Mouse (Mus musculus) cortical plate, adult 2 months (tissue): ENCODE measurements around the gene BC049762. TPM values are rescaled to one million over a fixed set of nuclear protein-coding genes. Genes with fewer than 3 reads are reported as not detected.

Experiments used
- H3K27ac ChIP-seq: fragments of 200-500 bp; 2 replicates; pipeline ENCODE4 v1.5.1; 2012; ENCODE audit warnings: low read length, control low read depth, inconsistent platforms; ENCODE audit not compliant: insufficient read depth
- H3K4me1 ChIP-seq: fragments of 200-500 bp; 2 replicates; pipeline ENCODE4 v1.6.1; 2011; ENCODE audit warnings: low read length; ENCODE audit not compliant: control insufficient read depth, insufficient read depth
- H3K4me3 ChIP-seq: fragments of 200-500 bp; 2 replicates; pipeline ENCODE4 v1.5.1; 2011; ENCODE audit warnings: mild to moderate bottlenecking, low read length, control low read depth; ENCODE audit not compliant: insufficient read depth
- CTCF ChIP-seq: fragments of 200-500 bp; IDR thresholded peaks from 2 replicates; pipeline ENCODE4 v1.5.1; 2011; ENCODE audit warnings: mild to moderate bottlenecking, control low read depth, low read length; ENCODE audit not compliant: insufficient read depth; ENCODE audit errors: extremely low read depth
- POLR2A ChIP-seq: fragments of 200-500 bp; IDR thresholded peaks from 2 replicates; pipeline ENCODE4 v1.6.1; 2011; ENCODE audit warnings: mild to moderate bottlenecking, low read length, control low read depth; ENCODE audit not compliant: insufficient read depth; ENCODE audit errors: extremely low read depth
- polyA plus RNA-seq: library from polyadenylated mRNA; depleted of rRNA; stranded (reverse); fragments of >200 nt; gene quantifications from 2 replicates; pipeline ENCODE4 v1.2.3, GENCODE M21; 2012

Gene BC049762
- polyA plus RNA-seq, 1 experiment = not detected

DNA sequence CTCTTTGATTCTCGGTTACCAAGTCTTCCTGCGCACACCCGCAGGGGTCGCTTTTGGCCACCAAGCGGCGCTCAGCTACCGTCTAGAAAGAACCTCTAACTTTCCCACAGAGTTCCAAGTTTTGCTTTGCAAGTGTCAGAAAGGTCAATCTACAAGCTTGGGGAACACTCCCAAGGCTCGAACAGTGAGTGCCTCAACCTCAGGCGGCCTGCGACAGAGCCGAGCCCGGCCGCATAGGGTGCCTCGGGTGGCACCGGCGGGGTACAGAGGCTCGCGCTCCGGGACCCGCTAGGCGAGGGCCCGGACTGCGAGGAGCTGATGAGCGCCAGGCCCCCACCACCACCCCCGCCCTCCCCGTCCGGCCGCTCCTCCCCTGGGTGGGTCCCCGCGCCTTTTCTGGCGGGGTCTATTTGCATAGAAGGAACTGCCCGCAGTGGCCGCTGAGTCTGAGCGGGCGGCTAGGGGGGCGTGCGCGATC, 26.8 kb upstream of the BC049762 start, which contains the start of gene Col23a1:
Gene Col23a1, plus strand, starts transcription at position 357 of the 478 bp plus-strand sequence.
- H3K27ac ChIP-seq = no peak within 1 kb of the TSS
- H3K4me1 ChIP-seq = no peaks in the 10 kb centered on the region
- peak within 1 kb of the TSS; percentile 3 for H3K4me3 ChIP-seq
- TF ChIP-seq CTCF (peak; percentile 78), POLR2A (no peak)

- Histone ChIP-seq H3K4me1 (peaks cover 3% of the 10 kb centered on the region), H3K4me3 (no peak overlapping the region), H3K27ac (no peak overlapping the region)
- TF ChIP-seq POLR2A (no peak), CTCF (no peak)
Measured at GRCm38 (mm10) chr11:51274418-51274817, 11.6 kb upstream of the BC049762 start.

DNA sequence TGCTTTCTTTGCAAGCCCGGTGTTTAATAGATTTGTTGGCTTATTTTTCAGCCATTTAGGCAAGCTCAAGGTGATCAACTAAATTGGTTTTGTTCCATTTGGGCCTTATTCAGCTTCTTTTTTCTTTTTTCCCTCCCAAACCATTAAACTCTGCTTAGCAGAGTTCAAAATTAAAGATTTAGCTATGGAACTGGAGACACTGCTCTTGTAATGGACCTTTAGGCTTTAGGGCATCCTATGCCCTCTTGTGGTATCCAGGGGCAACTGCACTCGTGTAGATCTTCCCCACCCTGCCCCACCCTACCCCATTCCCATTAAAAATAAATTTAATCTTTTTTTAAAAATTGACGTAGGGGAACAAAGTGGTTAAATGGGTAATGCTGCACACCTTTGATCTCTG, 2.5 kb upstream of the BC049762 start:
- Histone ChIP-seq H3K4me3 (peak overlapping the region; percentile 62; the same call in 1 of the 2 replicates), H3K27ac (no peak overlapping the region), H3K4me1 (peaks cover 8% of the 10 kb centered on the region)
- TF ChIP-seq CTCF = peak; percentile 50; the same call in 1 of the 2 replicates
- no peak for TF ChIP-seq POLR2A

- Histone ChIP-seq H3K4me1 (peaks cover 8% of the 10 kb centered on the region; the same call in 1 of the 2 replicates), H3K27ac (no peak overlapping the region), H3K4me3 (peak overlapping the region; percentile 62)
- TF ChIP-seq POLR2A (no peak), CTCF (no peak)
Measured at GRCm38 (mm10) chr11:51264352-51264751, 1.5 kb upstream of the BC049762 start.

- no peak for TF ChIP-seq CTCF
- no peak for TF ChIP-seq POLR2A
- H3K4me3 ChIP-seq = peak overlapping the region; percentile 62
- H3K27ac ChIP-seq = peak overlapping the region; percentile 93
- H3K4me1 ChIP-seq = peaks cover 8% of the 10 kb centered on the region; the same call in 1 of the 2 replicates
Measured at GRCm38 (mm10) chr11:51263286-51263831, 513 bp upstream of the BC049762 start.

- no peak for TF ChIP-seq POLR2A
- no peak for TF ChIP-seq CTCF
- Histone ChIP-seq H3K27ac (peak within 1 kb of the TSS; percentile 2; the same call in 1 of the 2 replicates), H3K4me1 (peaks cover 8% of the 10 kb centered on the region; the same call in 1 of the 2 replicates)
Measured at GRCm38 (mm10) chr11:51261680-51262219, 1.1 kb downstream of the BC049762 start, which contains the start of gene Clk4. Clk4 (plus strand) TSS chr11:51261730.

DNA sequence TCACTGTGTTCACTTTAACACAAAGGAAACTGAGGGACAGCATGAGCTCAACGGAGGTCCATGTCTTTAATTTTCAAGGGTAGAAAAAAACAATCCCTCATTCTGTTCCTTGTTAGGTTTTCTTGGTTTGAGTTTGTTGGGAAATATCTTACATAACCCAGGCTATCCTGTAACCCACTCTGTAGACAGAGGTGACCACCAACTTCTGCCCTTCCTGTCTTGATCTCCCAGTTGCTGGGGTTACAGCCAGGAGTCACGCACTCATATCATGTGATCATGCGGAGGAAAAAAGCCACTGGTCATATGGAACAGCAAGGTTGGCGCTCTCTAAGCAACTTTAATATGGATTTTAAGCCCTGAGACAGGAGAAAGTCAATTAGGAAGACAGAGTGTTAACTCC, 5.8 kb downstream of the BC049762 start:
- no peak overlapping the region for H3K4me3 ChIP-seq
- H3K27ac ChIP-seq = no peak overlapping the region
- no peak for TF ChIP-seq POLR2A
- no peak for TF ChIP-seq CTCF
- no peaks in the 10 kb centered on the region for H3K4me1 ChIP-seq

More at GRCm38 (mm10) chr11:51261680-51262219, 1.1 kb downstream of the BC049762 start, which contains the start of gene Clk4:
- H3K4me3 ChIP-seq = peak within 1 kb of the TSS; percentile 62

GRCm38 (mm10) chr11:51242897-51243296, 19.9 kb downstream of the BC049762 start:
- no peak overlapping the region for H3K27ac ChIP-seq
- TF ChIP-seq POLR2A = no peak
- TF ChIP-seq CTCF = no peak
- H3K4me3 ChIP-seq = no peak overlapping the region
- H3K4me1 ChIP-seq = no peaks in the 10 kb centered on the region

DNA sequence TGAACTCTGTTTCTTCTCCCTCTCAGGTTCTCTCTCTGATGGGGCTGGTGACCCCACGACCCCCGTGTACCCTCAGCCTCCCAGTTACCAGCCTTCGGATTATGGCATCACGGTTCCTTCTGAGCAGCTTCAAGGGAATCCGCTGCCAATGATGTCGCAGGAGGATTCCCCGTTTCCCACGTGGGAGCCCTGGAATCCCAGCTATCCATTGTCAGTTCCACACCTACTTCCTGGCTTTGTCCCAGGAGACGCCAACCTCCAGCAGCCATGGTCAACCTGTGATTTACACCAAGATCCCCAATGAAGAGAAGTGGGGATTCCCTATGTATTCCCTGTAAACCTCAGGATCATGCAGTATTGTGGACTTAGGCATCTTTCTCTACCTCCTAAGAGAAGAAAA, 28.2 kb downstream of the BC049762 start:
- no peak overlapping the region for H3K27ac ChIP-seq
- TF ChIP-seq CTCF (no peak), POLR2A (no peak)
- H3K4me3 ChIP-seq = no peak overlapping the region
- H3K4me1 ChIP-seq = no peaks in the 10 kb centered on the region

GRCm38 (mm10) chr11:51227104-51227503, 35.7 kb downstream of the BC049762 start:
- Histone ChIP-seq H3K27ac (no peak overlapping the region), H3K4me1 (no peaks in the 10 kb centered on the region), H3K4me3 (no peak overlapping the region)
- TF ChIP-seq CTCF (no peak), POLR2A (no peak)
